Mouse (Mus musculus) hindbrain, embryonic 13.5 days (tissue): Measurements from ENCODE around the gene Npy. TPM values are rescaled to one million over a fixed set of nuclear protein-coding genes. Genes with fewer than 3 reads are reported as not detected.

Source experiments
- ATAC-seq: fragments of 200-750 bp; cut with Nextera tagmentation; 2 replicates; pipeline ENCODE4 v1.8.0; 2017; ENCODE audit warnings: moderate TSS enrichment; ENCODE audit not compliant: low FRiP score
- H3K27ac ChIP-seq: fragments of 300-500 bp; sonication (generic); 2 replicates; pipeline ENCODE4 v1.5.1; 2015; ENCODE audit warnings: inconsistent platforms, mild to moderate bottlenecking, moderate library complexity
- H3K27me3 ChIP-seq: fragments of 300-500 bp; sonication (generic); 2 replicates; pipeline ENCODE4 v1.6.1; 2015; ENCODE audit warnings: mild to moderate bottlenecking, inconsistent platforms
- H3K36me3 ChIP-seq: fragments of 300-500 bp; sonication (generic); 2 replicates; pipeline ENCODE4 v1.6.1; 2015; ENCODE audit warnings: mild to moderate bottlenecking, inconsistent platforms
- H3K4me1 ChIP-seq: fragments of 300-500 bp; sonication (generic); replicated peaks from 2 replicates; pipeline ENCODE4 v1.6.1; 2015; ENCODE audit warnings: inconsistent platforms
- H3K4me2 ChIP-seq: fragments of 300-500 bp; sonication (generic); 2 replicates; pipeline ENCODE4 v1.6.1; 2015; ENCODE audit warnings: inconsistent platforms, mild to moderate bottlenecking, moderate library complexity
- H3K4me3 ChIP-seq: fragments of 300-500 bp; sonication (generic); 2 replicates; pipeline ENCODE4 v1.5.1; 2015; ENCODE audit warnings: mild to moderate bottlenecking, inconsistent platforms
- H3K9ac ChIP-seq: fragments of 300-500 bp; sonication (generic); 2 replicates; pipeline ENCODE4 v1.6.1; 2015; ENCODE audit warnings: mild to moderate bottlenecking, inconsistent platforms
- H3K9me3 ChIP-seq: fragments of 300-500 bp; sonication (generic); 2 replicates; pipeline ENCODE4 v1.6.1; 2016; ENCODE audit warnings: inconsistent platforms
- WGBS: fragments of 180-500 bp; shearing (Covaris S2); methylation state at CpG from one replicate; pipeline ENCODE4 v1.1.7; 2015; 5-methylcytosine and 5-hydroxymethylcytosine counted together
- polyA plus RNA-seq: library from polyadenylated mRNA; unstranded; fragments of >200 nt; fragmentation: Nextera tagmentation; extraction: Ambion mirVana; gene quantifications from 2 replicates; pipeline ENCODE4 v1.2.1, GENCODE M21; 2015

Npy gene
- polyA plus RNA-seq = 287 and 371 TPM in 2 replicates

- peak within 1 kb of the TSS; percentile 67 for H3K9ac ChIP-seq
- peaks cover 13% of the 10 kb centered on the region for H3K4me1 ChIP-seq
- peaks cover 64% of the 10 kb centered on the region for H3K27me3 ChIP-seq
- no peaks in the 10 kb centered on the region for H3K9me3 ChIP-seq
- ATAC-seq = peak; percentile 80
- H3K4me3 ChIP-seq = peak within 1 kb of the TSS; percentile 47
- H3K4me2 ChIP-seq = peak within 1 kb of the TSS; percentile 83
- peak within 1 kb of the TSS; percentile 58 for H3K27ac ChIP-seq
- no peaks in the 10 kb centered on the region for H3K36me3 ChIP-seq
- under 1% methylated on average over 65 of the region's 66 CpGs for WGBS
Observed at GRCm38 (mm10) chr6:49821961-49822870, at the start of gene Npy. Npy (plus strand) TSS chr6:49822710.

- Histone ChIP-seq H3K4me3 (no peak overlapping the region), H3K9ac (no peak overlapping the region), H3K36me3 (no peaks in the 10 kb centered on the region), H3K9me3 (no peaks in the 10 kb centered on the region), H3K27ac (no peak overlapping the region), H3K27me3 (no peaks in the 10 kb centered on the region), H3K4me1 (peaks cover 40% of the 10 kb centered on the region), H3K4me2 (no peak overlapping the region)
- no peak for ATAC-seq
- WGBS = 56% methylated on average over 8 of the region's 8 CpGs
Observed at GRCm38 (mm10) chr6:49775006-49775405, 47.5 kb upstream of the Npy start.

GRCm38 (mm10) chr6:49778109-49778508, 44.4 kb upstream of the Npy start:
- 0 out of 2 replicates have a peak, but pooled peaks have one; percentile 25 for ATAC-seq
- Histone ChIP-seq H3K9me3 (no peaks in the 10 kb centered on the region), H3K9ac (no peak overlapping the region), H3K36me3 (no peaks in the 10 kb centered on the region), H3K27me3 (no peaks in the 10 kb centered on the region), H3K27ac (peak overlapping the region; percentile 50), H3K4me1 (peaks cover 36% of the 10 kb centered on the region), H3K4me2 (no peak overlapping the region), H3K4me3 (no peak overlapping the region)
- 72% methylated on average over 13 of the region's 13 CpGs for WGBS

GRCm38 (mm10) chr6:49778729-49779128, 43.8 kb upstream of the Npy start:
- H3K9ac ChIP-seq = no peak overlapping the region
- no peaks in the 10 kb centered on the region for H3K27me3 ChIP-seq
- ATAC-seq = no peak
- no peak overlapping the region for H3K4me2 ChIP-seq
- no peak overlapping the region for H3K4me3 ChIP-seq
- WGBS = 80% methylated on average over 9 of the region's 9 CpGs
- H3K36me3 ChIP-seq = no peaks in the 10 kb centered on the region
- H3K4me1 ChIP-seq = peaks cover 33% of the 10 kb centered on the region
- H3K27ac ChIP-seq = peak overlapping the region; percentile 50
- no peaks in the 10 kb centered on the region for H3K9me3 ChIP-seq

GRCm38 (mm10) chr6:49779606-49780005, 42.9 kb upstream of the Npy start:
- peak overlapping the region; percentile 63 for H3K27ac ChIP-seq
- no peak overlapping the region for H3K4me3 ChIP-seq
- H3K4me1 ChIP-seq = peaks cover 29% of the 10 kb centered on the region
- no peaks in the 10 kb centered on the region for H3K27me3 ChIP-seq
- WGBS = 12% methylated on average over 7 of the region's 7 CpGs
- H3K9ac ChIP-seq = no peak overlapping the region
- H3K9me3 ChIP-seq = no peaks in the 10 kb centered on the region
- no peaks in the 10 kb centered on the region for H3K36me3 ChIP-seq
- H3K4me2 ChIP-seq = peak overlapping the region; percentile 1; the same call in 1 of the 2 replicates
- ATAC-seq = no peak

- Histone ChIP-seq H3K36me3 (no peaks in the 10 kb centered on the region), H3K4me1 (peaks cover 23% of the 10 kb centered on the region), H3K9me3 (no peaks in the 10 kb centered on the region), H3K27me3 (no peaks in the 10 kb centered on the region), H3K27ac (no peak overlapping the region), H3K9ac (no peak overlapping the region), H3K4me2 (no peak overlapping the region), H3K4me3 (no peak overlapping the region)
- ATAC-seq = no peak
- WGBS = 91% methylated on average over 9 of the region's 9 CpGs
Observed at GRCm38 (mm10) chr6:49780846-49781400, 41.6 kb upstream of the Npy start.

- H3K9me3 ChIP-seq = no peaks in the 10 kb centered on the region
- no peak overlapping the region for H3K4me2 ChIP-seq
- H3K36me3 ChIP-seq = no peaks in the 10 kb centered on the region
- 86% methylated on average over 5 of the region's 5 CpGs for WGBS
- ATAC-seq = no peak
- no peaks in the 10 kb centered on the region for H3K27me3 ChIP-seq
- H3K4me1 ChIP-seq = peaks cover 23% of the 10 kb centered on the region
- H3K27ac ChIP-seq = no peak overlapping the region
- H3K4me3 ChIP-seq = no peak overlapping the region
- H3K9ac ChIP-seq = no peak overlapping the region
Observed at GRCm38 (mm10) chr6:49781852-49782251, 40.7 kb upstream of the Npy start.

- Histone ChIP-seq H3K27me3 (no peaks in the 10 kb centered on the region), H3K27ac (no peak overlapping the region), H3K4me3 (no peak overlapping the region), H3K9ac (no peak overlapping the region), H3K9me3 (no peaks in the 10 kb centered on the region), H3K36me3 (no peaks in the 10 kb centered on the region), H3K4me1 (peaks cover 23% of the 10 kb centered on the region), H3K4me2 (no peak overlapping the region)
- 90% methylated on average over 7 of the region's 7 CpGs for WGBS
- no peak for ATAC-seq
Observed at GRCm38 (mm10) chr6:49782679-49783078, 39.8 kb upstream of the Npy start.

- no peak overlapping the region for H3K4me2 ChIP-seq
- no peak overlapping the region for H3K9ac ChIP-seq
- no peaks in the 10 kb centered on the region for H3K9me3 ChIP-seq
- H3K4me3 ChIP-seq = no peak overlapping the region
- H3K36me3 ChIP-seq = no peaks in the 10 kb centered on the region
- WGBS = 69% methylated on average over 12 of the region's 12 CpGs
- H3K27me3 ChIP-seq = no peaks in the 10 kb centered on the region
- H3K27ac ChIP-seq = no peak overlapping the region
- H3K4me1 ChIP-seq = no peaks in the 10 kb centered on the region
- no peak for ATAC-seq
Observed at GRCm38 (mm10) chr6:49792524-49792923, 30.0 kb upstream of the Npy start.

GRCm38 (mm10) chr6:49804105-49804504, 18.4 kb upstream of the Npy start:
- 58% methylated on average over 8 of the region's 8 CpGs for WGBS

GRCm38 (mm10) chr6:49808076-49808475, 14.4 kb upstream of the Npy start:
- Histone ChIP-seq H3K36me3 (no peaks in the 10 kb centered on the region), H3K4me1 (peaks cover 4% of the 10 kb centered on the region; the same call in 1 of the 2 replicates), H3K27me3 (0 out of 2 replicates have a peak, but pooled peaks cover 8% of the 10 kb centered on the region), H3K27ac (no peak overlapping the region), H3K4me2 (peak overlapping the region; percentile 48), H3K9me3 (no peaks in the 10 kb centered on the region), H3K4me3 (peak overlapping the region; percentile 23), H3K9ac (no peak overlapping the region)
- 23% methylated on average over 13 of the region's 13 CpGs for WGBS
- no peak for ATAC-seq

More at GRCm38 (mm10) chr6:49804105-49804504, 18.4 kb upstream of the Npy start:
- ATAC-seq = no peak
- Histone ChIP-seq H3K9me3 (no peaks in the 10 kb centered on the region), H3K4me3 (no peak overlapping the region), H3K36me3 (no peaks in the 10 kb centered on the region), H3K4me1 (peaks cover 16% of the 10 kb centered on the region), H3K4me2 (no peak overlapping the region), H3K27ac (no peak overlapping the region), H3K9ac (no peak overlapping the region), H3K27me3 (0 out of 2 replicates have a peak, but pooled peaks cover 4% of the 10 kb centered on the region)

- no peak overlapping the region for H3K4me2 ChIP-seq
- H3K9me3 ChIP-seq = no peaks in the 10 kb centered on the region
- H3K36me3 ChIP-seq = no peaks in the 10 kb centered on the region
- no peak overlapping the region for H3K27ac ChIP-seq
- no peak for ATAC-seq
- peaks cover 4% of the 10 kb centered on the region for H3K4me1 ChIP-seq
- 78% methylated on average over 5 of the region's 5 CpGs for WGBS
- H3K9ac ChIP-seq = no peak overlapping the region
- H3K4me3 ChIP-seq = no peak overlapping the region
- H3K27me3 ChIP-seq = peaks cover 30% of the 10 kb centered on the region
Observed at GRCm38 (mm10) chr6:49817183-49817582, 5.3 kb upstream of the Npy start.
